Mouse (Mus musculus): ENCODE results near the gene Cgnl1. TPM values are rescaled to one million over a fixed set of nuclear protein-coding genes. Genes with fewer than 3 reads are reported as not detected.
"Not testable (repeated sequence)": the region's sequence is repeated elsewhere in the genome, so short reads cannot be mapped to it uniquely, and the experiment has no call there.

The Cgnl1 gene
- total and polyA plus RNA-seq, 3 experiments = 0.03 TPM; not detected in 2

DNA sequence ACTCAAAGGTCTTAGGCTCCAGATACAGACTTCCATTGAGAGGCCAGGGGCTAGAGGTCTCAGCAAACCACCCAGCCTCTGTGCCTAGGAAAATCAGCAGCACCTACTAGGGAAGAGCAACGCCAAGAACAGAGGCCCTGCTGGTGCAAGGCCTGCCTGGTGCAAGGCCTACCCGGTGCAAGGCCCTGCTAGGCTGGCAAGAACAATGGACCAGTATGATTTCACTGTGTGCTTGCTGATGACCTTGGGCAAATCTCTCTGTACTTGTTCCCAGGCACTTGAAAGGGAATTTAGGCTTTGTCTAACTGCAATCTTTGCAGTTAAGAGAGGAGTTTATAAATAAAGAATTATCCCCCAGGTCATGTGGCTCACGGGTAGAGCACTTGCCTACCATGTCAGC lies 148.8 kb downstream of the Cgnl1 start:
- peaks cover 6% of the 10 kb centered on the region for H3K27me3 ChIP-seq (replicated peaks)
- no peak for DNase-seq (ENCODE audit: extremely low read depth)
- no peaks in the 10 kb centered on the region for H3K79me2 ChIP-seq (replicated peaks; ENCODE audit: control insufficient read depth, extremely low read depth, insufficient read depth, poor library complexity, severe bottlenecking)
- in situ Hi-C loops (cut with MboI; ENCODE audit: low pct_ligation_motif_present, low pct_unique_long_range_greater_than_20kb, low sequenced_read_pairs) = loop anchor here (25.0 kb wide), 1 partner anchor 410 kb away; the partner anchor contains the start of gene Aldh1a2
- no peak overlapping the region for H3K27ac ChIP-seq (ENCODE audit: insufficient read depth, low read depth)
- H3K9me3 ChIP-seq (replicated peaks; ENCODE audit: low read length) = no peaks in the 10 kb centered on the region
- TF ChIP-seq IRF4 (IDR thresholded peaks at IDR 0.05; ENCODE audit: low read depth, low read length) (no peak), ETS1 (conservative IDR thresholded peaks at IDR 0.05; ENCODE audit: low read depth, low read length) (no peak), POLR2AphosphoS2 (IDR thresholded peaks at IDR 0.05; ENCODE audit: low read depth, low read length) (no peak), CHD1 (IDR thresholded peaks at IDR 0.05; ENCODE audit: low read depth, low read length) (no peak), POLR2A (IDR thresholded peaks at IDR 0.05; ENCODE audit: low read depth, low read length) (no peak), ZNF384 (IDR thresholded peaks at IDR 0.05; ENCODE audit: low read depth, low read length) (no peak), MAZ (IDR thresholded peaks at IDR 0.05; ENCODE audit: low read depth, low read length) (no peak), NRF1 (IDR thresholded peaks at IDR 0.05; ENCODE audit: low read depth, low read length) (no peak)
- no peak overlapping the region for H3K4me3 ChIP-seq (replicated peaks in 1 of 3; ENCODE audit: low read depth in 2 of 3, low read length in 2 of 3, poor library complexity in 1 of 3)
- dilution Hi-C loops (cut with MboI; ENCODE audit: extremely low pct_ligation_motif_present, extremely low pct_unique_long_range_greater_than_20kb, low sequenced_read_pairs) = no loop called here
- no peak overlapping the region for H3K4me2 ChIP-seq (ENCODE audit: insufficient read depth, low read depth, poor library complexity, severe bottlenecking)
- H3K36me3 ChIP-seq (replicated peaks in 1 of 2; ENCODE audit: control insufficient read depth in 1 of 2, insufficient read depth in 1 of 2, low read length in 1 of 2) = no peaks in the 10 kb centered on the region
- no peak overlapping the region for H3K9ac ChIP-seq (ENCODE audit: insufficient read depth, low read depth)
- peaks cover 2 to 8% of the 10 kb centered on the region in 2 experiments; a peak in 1 of 4 replicates for H3K4me1 ChIP-seq (ENCODE audit: control insufficient read depth in 1 of 2, insufficient read depth in 2 of 2)

DNA sequence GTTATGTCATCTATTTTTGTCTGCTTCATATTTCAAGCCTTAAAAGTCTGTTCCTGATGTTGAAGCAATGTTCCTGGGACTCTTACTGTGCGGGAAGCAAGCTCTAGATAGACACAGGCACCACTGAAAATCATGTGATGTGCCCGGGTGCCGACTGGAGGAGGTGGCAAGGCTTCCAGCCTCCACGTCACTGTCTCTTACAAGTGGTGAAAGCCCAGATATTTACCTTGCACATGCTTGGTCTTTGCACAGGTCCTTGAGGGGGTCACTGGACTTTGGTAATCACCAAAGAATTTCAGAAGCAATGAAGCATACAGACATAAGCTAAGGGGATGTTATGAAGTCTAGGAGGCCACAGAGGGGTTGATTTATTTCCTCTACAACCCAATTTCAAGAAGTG lies 149.4 kb downstream of the Cgnl1 start:
- H3K9ac ChIP-seq (ENCODE audit: insufficient read depth, low read depth) = no peak overlapping the region
- in situ Hi-C loops (cut with MboI; ENCODE audit: low pct_ligation_motif_present, low pct_unique_long_range_greater_than_20kb, low sequenced_read_pairs) = loop anchor here (25.0 kb wide), 1 partner anchor 410 kb away; the partner anchor contains the start of gene Aldh1a2
- H3K36me3 ChIP-seq (replicated peaks in 1 of 2; ENCODE audit: control insufficient read depth in 1 of 2, insufficient read depth in 1 of 2, low read length in 1 of 2) = no peaks in the 10 kb centered on the region
- H3K27ac ChIP-seq (ENCODE audit: insufficient read depth, low read depth) = no peak overlapping the region
- dilution Hi-C loops (cut with MboI; ENCODE audit: extremely low pct_ligation_motif_present, extremely low pct_unique_long_range_greater_than_20kb, low sequenced_read_pairs) = no loop called here
- peaks cover 6% of the 10 kb centered on the region for H3K27me3 ChIP-seq (replicated peaks)
- no peak for TF ChIP-seq HCFC1 (IDR thresholded peaks at IDR 0.05; ENCODE audit: low read depth, low read length)
- TF ChIP-seq KAT2A (IDR thresholded peaks at IDR 0.05; ENCODE audit: insufficient replicate concordance, low read length) = no peak
- no peak for TF ChIP-seq IRF4 (IDR thresholded peaks at IDR 0.05; ENCODE audit: low read depth, low read length)
- no peak overlapping the region for H3K4me3 ChIP-seq (replicated peaks in 1 of 3; ENCODE audit: low read depth in 2 of 3, low read length in 2 of 3, poor library complexity in 1 of 3)
- no peaks in the 10 kb centered on the region for H3K79me2 ChIP-seq (replicated peaks; ENCODE audit: control insufficient read depth, extremely low read depth, insufficient read depth, poor library complexity, severe bottlenecking)
- DNase-seq (ENCODE audit: extremely low read depth) = no peak
- peaks cover 2 to 8% of the 10 kb centered on the region in 2 experiments; a peak in 1 of 4 replicates for H3K4me1 ChIP-seq (ENCODE audit: control insufficient read depth in 1 of 2, insufficient read depth in 2 of 2)
- no peak overlapping the region for H3K4me2 ChIP-seq (ENCODE audit: insufficient read depth, low read depth, poor library complexity, severe bottlenecking)
- H3K9me3 ChIP-seq (replicated peaks; ENCODE audit: low read length) = no peaks in the 10 kb centered on the region

DNA sequence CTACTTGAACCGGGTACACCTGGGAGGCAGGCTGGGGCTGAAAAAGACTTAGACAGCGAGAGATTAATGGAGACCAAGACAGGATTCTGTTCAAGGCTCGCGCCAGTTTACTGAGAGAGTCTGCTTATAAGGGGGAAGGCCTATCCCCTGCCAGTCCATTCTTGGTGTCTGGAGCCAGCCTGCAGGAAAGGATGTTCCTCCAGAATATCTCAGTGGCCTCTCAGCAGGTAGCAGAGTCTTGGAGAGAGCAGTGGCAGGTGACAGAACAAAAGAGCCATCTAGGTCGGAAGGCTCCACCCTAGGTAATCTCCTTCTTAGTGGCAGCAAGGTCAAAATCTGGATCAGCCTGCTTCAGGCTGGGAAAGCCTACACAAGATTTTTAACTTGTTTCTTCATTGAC lies 151.3 kb downstream of the Cgnl1 start:
- dilution Hi-C loops (cut with MboI; ENCODE audit: extremely low pct_ligation_motif_present, extremely low pct_unique_long_range_greater_than_20kb, low sequenced_read_pairs) = not testable (repeated sequence)
- in situ Hi-C loops (cut with MboI; ENCODE audit: low pct_ligation_motif_present, low pct_unique_long_range_greater_than_20kb, low sequenced_read_pairs) = loop anchor here (25.0 kb wide), 1 partner anchor 408 kb away; the partner anchor contains the start of gene Aldh1a2

More for the DNA sequence above, 151.3 kb downstream of the Cgnl1 start:
- H3K36me3 ChIP-seq (replicated peaks in 1 of 2; ENCODE audit: control insufficient read depth in 1 of 2, insufficient read depth in 1 of 2, low read length in 1 of 2); H3K9ac ChIP-seq (ENCODE audit: insufficient read depth, low read depth); DNase-seq (ENCODE audit: extremely low read depth); H3K27ac ChIP-seq (ENCODE audit: insufficient read depth, low read depth); H3K9me3 ChIP-seq (replicated peaks; ENCODE audit: low read length); H3K79me2 ChIP-seq (replicated peaks; ENCODE audit: control insufficient read depth, extremely low read depth, insufficient read depth, poor library complexity, severe bottlenecking); H3K4me1 ChIP-seq (ENCODE audit: control insufficient read depth in 1 of 2, insufficient read depth in 2 of 2); H3K4me2 ChIP-seq (ENCODE audit: insufficient read depth, low read depth, poor library complexity, severe bottlenecking); H3K27me3 ChIP-seq (replicated peaks); H3K4me3 ChIP-seq (replicated peaks in 1 of 3; ENCODE audit: low read depth in 2 of 3, low read length in 2 of 3, poor library complexity in 1 of 3): not testable (repeated sequence)
